Mouse (Mus musculus) myocyte (in vitro differentiated cells): ENCODE results near the gene Ppp1r15a.

ENCODE experiments used
- CEBPB ChIP-seq: IDR thresholded peaks from 2 replicates; pipeline ENCODE4 v1.6.1; 2011; ENCODE audit warnings: mild to moderate bottlenecking, moderate library complexity; ENCODE audit not compliant: poor library complexity, insufficient read depth, severe bottlenecking
- E2F4 ChIP-seq: IDR thresholded peaks from one replicate; pipeline ENCODE4 v1.6.1; 2011; ENCODE audit warnings: mild to moderate bottlenecking, control low read depth, moderate library complexity; ENCODE audit not compliant: insufficient read depth
- MAX ChIP-seq: IDR thresholded peaks from one replicate; pipeline ENCODE4 v1.6.1; 2011; ENCODE audit warnings: low read depth, mild to moderate bottlenecking, control low read depth
- MYOD1 ChIP-seq, 3 experiments: IDR thresholded peaks; one replicate each; pipeline ENCODE4 v1.6.1; 2011; ENCODE audit warnings: control low read depth in 2 of 3, low read depth in 2 of 3, mild to moderate bottlenecking in 2 of 3, moderate library complexity in 1 of 3; ENCODE audit not compliant: insufficient read length in 2 of 3, control insufficient read depth in 1 of 3
- MYOG ChIP-seq, 3 experiments: IDR thresholded peaks; one replicate each; pipeline ENCODE4 v1.6.1; 2011; ENCODE audit warnings: control low read depth in 2 of 3, low read depth in 2 of 3, mild to moderate bottlenecking in 2 of 3; ENCODE audit not compliant: insufficient read length in 2 of 3, control insufficient read depth in 1 of 3, insufficient read depth in 1 of 3
- POLR2A ChIP-seq: IDR thresholded peaks from one replicate; pipeline ENCODE4 v1.6.1; 2011; ENCODE audit warnings: low read depth, mild to moderate bottlenecking, control low read depth, moderate library complexity; ENCODE audit not compliant: insufficient read length
- POLR2AphosphoS2 ChIP-seq: IDR thresholded peaks from one replicate; pipeline ENCODE4 v1.6.1; 2011; ENCODE audit warnings: low read depth, control low read depth; ENCODE audit not compliant: insufficient read length
- REST ChIP-seq: IDR thresholded peaks from one replicate; pipeline ENCODE4 v1.6.1; 2011; ENCODE audit warnings: mild to moderate bottlenecking, control low read depth, moderate library complexity; ENCODE audit not compliant: insufficient read depth, insufficient read length
- SRF ChIP-seq: IDR thresholded peaks from one replicate; pipeline ENCODE4 v1.6.1; 2011; ENCODE audit warnings: low read depth; ENCODE audit not compliant: control insufficient read depth, insufficient read length
- TCF12 ChIP-seq: IDR thresholded peaks from one replicate; pipeline ENCODE4 v1.6.1; 2011; ENCODE audit warnings: mild to moderate bottlenecking, control low read depth; ENCODE audit not compliant: poor library complexity, insufficient read depth, severe bottlenecking
- TCF3 ChIP-seq: IDR thresholded peaks from one replicate; pipeline ENCODE4 v1.6.1; 2011; ENCODE audit warnings: low read depth, control low read depth; ENCODE audit not compliant: insufficient read length
- USF1 ChIP-seq: IDR thresholded peaks from one replicate; pipeline ENCODE4 v1.6.1; 2011; ENCODE audit warnings: low read depth, mild to moderate bottlenecking, control low read depth, moderate library complexity

DNA sequence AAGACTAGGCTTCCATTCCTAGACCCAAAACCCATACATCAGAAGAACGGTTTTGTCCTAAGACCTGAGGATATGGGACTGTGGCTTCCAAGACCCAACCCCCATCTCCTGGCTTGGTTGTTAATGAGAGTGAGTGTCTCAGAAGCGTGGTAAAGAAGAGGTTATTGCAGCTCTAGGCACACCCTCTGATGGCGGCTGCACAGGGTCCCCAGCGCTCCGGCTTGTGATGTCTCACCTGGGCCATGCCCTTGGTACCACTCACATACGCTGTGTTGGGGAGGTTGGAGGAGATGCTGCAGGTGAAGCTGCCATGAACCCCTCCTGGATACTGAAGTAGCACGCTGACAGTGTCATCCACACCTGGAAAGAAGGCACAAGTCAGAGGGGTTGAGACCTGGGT lies 47.3 kb downstream of the Ppp1r15a start:
- TF ChIP-seq MAX (no peak), POLR2A (no peak), TCF12 (no peak), MYOG (IDR thresholded peaks at IDR 0.05; ENCODE audit: control insufficient read depth in 1 of 3, insufficient read depth in 1 of 3, insufficient read length in 2 of 3, low read depth in 2 of 3) (no peak), POLR2AphosphoS2 (no peak), E2F4 (no peak), USF1 (no peak), MYOD1 (IDR thresholded peaks at IDR 0.05; ENCODE audit: control insufficient read depth in 1 of 3, insufficient read length in 2 of 3, low read depth in 2 of 3) (no peak), SRF (no peak), CEBPB (no peak), REST (no peak), TCF3 (no peak)
